Mouse (Mus musculus) midbrain, embryonic 10.5 days (tissue): ENCODE data around the gene Dmpk. TPM values are rescaled to one million over a fixed set of nuclear protein-coding genes. Genes with fewer than 3 reads are reported as not detected.

Source experiments
- DNase-seq: peaks from one replicate; pipeline ENCODE4 v3.0.0-alpha.2; 2017; ENCODE audit warnings: low spot score
- H3K27ac ChIP-seq: fragments of 300-500 bp; sonication (generic); replicated peaks from 2 replicates; pipeline ENCODE4 v1.5.1; 2016; ENCODE audit warnings: mild to moderate bottlenecking
- H3K27me3 ChIP-seq: fragments of 300-500 bp; sonication (generic); 2 replicates; pipeline ENCODE4 v1.6.1; 2016; ENCODE audit warnings: low read depth, mild to moderate bottlenecking; ENCODE audit not compliant: poor library complexity, severe bottlenecking
- H3K36me3 ChIP-seq: fragments of 300-500 bp; sonication (generic); 2 replicates; pipeline ENCODE4 v1.6.1; 2016; ENCODE audit warnings: mild to moderate bottlenecking, moderate library complexity
- H3K4me1 ChIP-seq: fragments of 300-500 bp; sonication (generic); 2 replicates; pipeline ENCODE4 v1.6.1; 2016
- H3K4me3 ChIP-seq: fragments of 300-500 bp; sonication (generic); 2 replicates; pipeline ENCODE4 v1.5.1; 2016; ENCODE audit warnings: mild to moderate bottlenecking, moderate library complexity
- H3K9me3 ChIP-seq: fragments of 300-500 bp; sonication (generic); replicated peaks from 2 replicates; pipeline ENCODE4 v1.6.1; 2016; ENCODE audit warnings: mild to moderate bottlenecking
- WGBS: fragments of 180-500 bp; shearing (Covaris S2); methylation state at CpG from one replicate; pipeline ENCODE4 v1.1.7; 2016; 5-methylcytosine and 5-hydroxymethylcytosine counted together
- microRNA-seq: library from miRNA; unstranded; fragments of <30 nt; microRNA quantifications from one replicate; pipeline ENCODE4, GENCODE M21; 2017
- polyA plus RNA-seq: library from polyadenylated mRNA; unstranded; fragments of >200 nt; fragmentation: Nextera tagmentation; extraction: Ambion mirVana; gene quantifications from 2 replicates; pipeline ENCODE4 v1.2.1, GENCODE M21; 2016

Dmpk gene
- polyA plus RNA-seq, 1 experiment from 2014 or later: 8.2 TPM

GRCm38 (mm10) chr7:19137380-19137779, 53.7 kb downstream of the Dmpk start:
- Histone ChIP-seq H3K36me3 (peaks cover 81% of the 10 kb centered on the region), H3K9me3 (no peaks in the 10 kb centered on the region), H3K27me3 (no peaks in the 10 kb centered on the region), H3K27ac (no peak overlapping the region), H3K4me3 (no peak overlapping the region), H3K4me1 (no peaks in the 10 kb centered on the region)
- WGBS: 50% methylated on average over 5 of the region's 5 CpGs
- peak; percentile 41 for DNase-seq

Small RNA genes lying within 50 kb of the gene (microRNA-seq; reads per million reads assigned to microRNA genes)
- 1.8 reads per million for gene Mir3100

Other genes starting within 250 kb of the Dmpk start
- 0.14 and 0.30 TPM in 2 replicates for gene Mill2, start 243.9 kb upstream of the Dmpk start, polyA plus RNA-seq
- 1.6 and 1.7 TPM in 2 replicates for gene Pglyrp1, start 212.5 kb upstream of the Dmpk start, polyA plus RNA-seq
- gene Ccdc61, start 173.4 kb upstream of the Dmpk start, polyA plus RNA-seq: 38.5 and 38.7 TPM in 2 replicates
- gene Nova2, start 158.0 kb upstream of the Dmpk start, polyA plus RNA-seq: 3.9 and 6.2 TPM in 2 replicates
- 0.07 and 0.16 TPM in 2 replicates for gene Nanos2, start 96.4 kb upstream of the Dmpk start, polyA plus RNA-seq
- 4.0 and 4.1 TPM in 2 replicates for gene Mypop, start 92.6 kb upstream of the Dmpk start, polyA plus RNA-seq
- gene Irf2bp1, start 79.8 kb upstream of the Dmpk start, polyA plus RNA-seq: 21.4 and 23.5 TPM in 2 replicates
- 0.09 TPM in 1 of 2 replicates, not detected in the other for gene Foxa3, start 60.3 kb upstream of the Dmpk start, polyA plus RNA-seq
- 40.3 and 45.7 TPM in 2 replicates for gene Sympk, start 59.5 kb upstream of the Dmpk start, polyA plus RNA-seq
- gene Rsph6a, start 29.2 kb upstream of the Dmpk start, polyA plus RNA-seq: not detected in 2 replicates
- 17.3 and 18.0 TPM in 2 replicates for gene Dmwd, start 7.6 kb upstream of the Dmpk start, polyA plus RNA-seq
- 7.2 and 8.0 TPM in 2 replicates for gene Six5, start 10.7 kb downstream of the Dmpk start, polyA plus RNA-seq
- gene Gm4969, start 34.5 kb downstream of the Dmpk start, polyA plus RNA-seq: 1.1 TPM in 2 replicates
- gene Fbxo46, start 36.0 kb downstream of the Dmpk start, polyA plus RNA-seq: 17.6 and 19.4 TPM in 2 replicates
- 17.0 and 21.2 TPM in 2 replicates for gene Qpctl, start 65.4 kb downstream of the Dmpk start, polyA plus RNA-seq
- gene Snrpd2, start 65.9 kb downstream of the Dmpk start, polyA plus RNA-seq: 168 and 180 TPM in 2 replicates
- gene Gipr, start 82.3 kb downstream of the Dmpk start, polyA plus RNA-seq: 0.60 and 1.5 TPM in 2 replicates
- 4.3 and 4.8 TPM in 2 replicates for gene Eml2, start 92.6 kb downstream of the Dmpk start, polyA plus RNA-seq
- 2.4 and 2.6 TPM in 2 replicates for gene Gpr4, start 128.7 kb downstream of the Dmpk start, polyA plus RNA-seq
- gene Opa3, start 144.5 kb downstream of the Dmpk start, polyA plus RNA-seq: 51.0 and 51.9 TPM in 2 replicates
- gene Vasp, start 188.0 kb downstream of the Dmpk start, polyA plus RNA-seq: 49.3 and 52.7 TPM in 2 replicates
- 0.36 and 0.39 TPM in 2 replicates for gene Ppm1n, start 196.2 kb downstream of the Dmpk start, polyA plus RNA-seq
- gene Rtn2, start 198.8 kb downstream of the Dmpk start, polyA plus RNA-seq: 41.9 and 48.6 TPM in 2 replicates
- 0.02 TPM in 1 of 2 replicates, not detected in the other for gene Fosb, start 226.2 kb downstream of the Dmpk start, polyA plus RNA-seq